Mouse (Mus musculus) frontal cortex, adult (tissue): ENCODE measurements around the gene Wfdc6b.
A peak's percentile ranks its signal among the peaks of the same experiment; 100 is the strongest.
"Not testable (repeated sequence)": the region's sequence is repeated elsewhere in the genome, so short reads cannot be mapped to it uniquely, and the experiment has no call there.

Experiments
- ATAC-seq: cut with Nextera tagmentation; 2 replicates; pipeline ENCODE4 v1.9.2; 2017; ENCODE audit warnings: mild to moderate bottlenecking, moderate library complexity, mixed read lengths; ENCODE audit not compliant: low TSS enrichment

The Wfdc6b gene

DNA sequence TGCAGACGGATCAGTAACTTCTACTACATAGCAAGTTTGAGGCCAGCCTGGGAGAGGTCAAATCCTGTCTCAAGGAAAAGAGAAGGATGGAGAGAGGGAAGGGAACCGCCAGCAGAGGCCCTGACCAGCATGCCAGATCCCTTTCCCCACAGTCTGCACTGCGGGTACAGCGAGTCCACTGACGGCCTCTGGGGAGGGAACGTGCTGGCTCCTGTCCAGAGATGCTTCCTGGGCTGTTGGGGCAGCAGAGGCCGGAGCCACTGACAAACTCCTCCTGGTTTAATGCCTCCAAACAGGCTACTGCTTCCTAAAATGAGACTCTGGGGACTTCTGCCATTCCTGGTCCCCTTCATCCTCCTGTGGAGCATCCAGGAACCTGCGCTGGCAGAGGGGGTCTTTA lies at the start of gene Wfdc6b, which contains the start of gene Wfdc8:
Gene Wfdc6b (plus strand): TSS at position 52 of the 400 bp plus-strand sequence.
Gene Wfdc8 (minus strand): TSS at position 156 of the 400 bp plus-strand sequence.
- ATAC-seq, result not testable (repeated sequence)

DNA sequence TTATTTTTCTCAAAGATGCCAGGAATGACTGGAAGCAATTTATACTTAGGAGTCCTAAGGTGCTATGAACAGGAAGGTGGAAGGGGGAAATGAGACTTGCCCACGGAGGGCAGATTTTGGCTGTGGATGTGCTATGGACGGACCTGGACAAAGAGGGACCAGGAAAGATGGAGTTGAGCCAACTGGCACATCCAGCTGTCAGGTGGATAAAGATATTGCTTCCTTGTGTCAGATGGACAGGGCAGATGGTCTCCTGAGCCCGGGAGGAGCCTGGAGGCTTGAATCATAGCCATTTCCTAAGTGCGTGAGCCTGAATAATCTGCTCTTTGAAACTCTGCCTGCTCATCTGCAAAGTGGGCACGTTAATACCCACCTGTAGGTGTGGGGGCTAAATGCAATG lies 49.0 kb upstream of the Wfdc6b start:
- no peak for ATAC-seq

DNA sequence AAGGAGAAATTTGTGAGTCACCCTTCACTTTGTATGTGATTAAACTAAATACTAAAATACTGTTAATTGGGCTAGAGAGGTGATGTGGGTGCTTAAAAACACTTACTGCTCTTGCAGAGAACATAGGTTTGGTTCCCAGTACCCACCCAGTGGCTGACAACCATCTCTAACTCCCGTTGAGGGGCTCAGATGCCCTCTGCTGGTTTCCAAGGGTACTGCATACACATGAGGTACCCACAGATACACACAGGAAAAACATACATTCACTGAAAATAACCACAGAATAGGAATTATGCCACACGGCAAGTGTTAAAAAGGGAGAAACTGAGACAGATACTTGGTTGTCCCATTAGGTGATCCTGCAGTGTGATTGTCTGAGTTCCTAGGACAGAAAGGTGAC lies 46.3 kb upstream of the Wfdc6b start:
- ATAC-seq, result no peak

DNA sequence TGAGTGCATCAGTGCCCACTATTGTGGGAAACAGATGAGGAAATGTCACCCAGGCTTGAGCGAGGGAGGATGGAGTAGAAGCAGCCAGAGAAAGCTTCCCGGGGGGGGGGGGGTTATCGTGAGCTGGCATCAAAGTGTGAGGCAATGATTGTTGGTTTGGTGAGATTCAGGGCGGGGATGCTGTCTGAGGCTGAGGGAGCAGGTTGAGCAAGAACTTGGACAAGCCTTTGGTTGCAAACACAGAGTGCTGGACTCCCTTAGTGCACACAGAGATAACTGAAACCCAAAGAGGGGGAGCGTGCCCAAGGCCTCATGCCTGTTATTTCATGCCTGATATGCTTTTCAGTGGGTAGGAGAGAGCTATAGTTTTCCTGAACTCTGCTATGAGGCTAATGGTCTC lies 45.9 kb upstream of the Wfdc6b start:
- no peak for ATAC-seq

DNA sequence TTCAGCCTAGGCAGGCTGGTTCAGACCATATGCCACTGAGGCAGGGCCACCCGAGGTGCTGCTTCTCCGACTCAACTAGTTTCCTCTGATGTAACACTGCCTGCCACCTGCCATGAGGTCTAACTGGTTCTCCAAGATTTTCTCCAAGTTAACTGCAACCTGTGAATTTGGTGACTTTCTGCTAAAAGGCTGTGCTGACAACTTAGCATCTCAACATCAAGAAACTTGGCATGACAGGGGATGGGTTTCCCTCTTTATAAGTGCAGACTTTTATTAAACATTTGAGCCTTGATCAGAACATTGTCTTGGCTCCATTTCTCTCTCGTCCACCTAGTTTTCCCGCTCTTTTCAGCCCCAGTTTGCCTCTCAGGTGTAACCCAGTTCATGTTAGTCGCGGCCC lies 40.0 kb upstream of the Wfdc6b start, which contains the start of gene Spint3:
Gene Spint3 (minus strand): TSS at position 101 of the 400 bp plus-strand sequence.
- ATAC-seq, result not testable (repeated sequence)

DNA sequence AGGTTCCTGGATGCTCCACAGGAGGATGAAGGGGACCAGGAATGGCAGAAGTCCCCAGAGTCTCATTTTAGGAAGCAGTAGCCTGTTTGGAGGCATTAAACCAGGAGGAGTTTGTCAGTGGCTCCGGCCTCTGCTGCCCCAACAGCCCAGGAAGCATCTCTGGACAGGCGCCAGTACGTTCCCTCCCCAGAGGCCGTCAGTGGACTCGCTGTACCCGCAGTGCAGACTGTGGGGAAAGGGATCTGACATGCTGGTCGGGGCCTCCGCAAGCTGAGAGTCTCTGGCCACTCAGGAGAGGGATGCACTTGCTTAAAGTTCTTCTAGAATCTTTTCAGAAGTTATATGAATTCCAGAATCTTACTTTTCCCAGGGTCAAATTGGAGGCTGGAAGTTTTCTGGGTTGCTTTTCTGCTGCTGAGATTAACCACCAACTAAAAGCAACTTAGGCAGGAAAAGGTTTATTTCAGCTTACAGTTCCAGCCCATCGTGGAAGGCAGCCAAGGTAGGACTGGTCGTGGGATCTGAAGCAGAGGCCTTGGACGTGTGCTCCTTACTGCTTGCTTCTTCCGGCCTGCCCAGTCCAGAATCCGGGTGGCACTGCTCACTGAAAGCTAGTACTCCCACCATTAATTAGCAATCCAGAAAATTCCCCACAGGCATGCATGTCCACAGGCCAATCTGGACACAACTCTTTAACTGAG lies 28.1 kb upstream of the Wfdc6b start, which contains the start of gene Wfdc6a:
Gene Wfdc6a (minus strand): TSS at position 423 of the 701 bp plus-strand sequence.
- not testable (repeated sequence) for ATAC-seq

DNA sequence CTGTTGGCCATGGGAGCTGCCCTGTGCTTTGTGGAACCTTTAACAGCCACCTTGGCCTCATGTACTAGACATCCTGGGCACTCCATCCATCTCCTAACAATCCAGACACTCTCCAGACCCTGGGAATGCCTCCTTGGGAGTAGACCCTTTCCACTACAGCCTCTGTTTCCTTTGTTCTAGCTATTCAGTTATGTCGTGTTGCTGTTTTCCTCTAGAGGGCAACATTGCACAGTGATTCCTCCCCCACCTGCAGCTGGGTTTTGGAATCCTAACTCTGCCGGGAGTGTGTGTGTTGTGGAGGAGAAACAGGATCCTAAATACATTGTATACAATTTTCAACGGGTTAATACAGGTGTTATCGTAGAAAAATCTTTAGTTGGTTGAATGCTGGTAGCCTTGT lies 21.3 kb upstream of the Wfdc6b start:
- peak; percentile 67 for ATAC-seq

DNA sequence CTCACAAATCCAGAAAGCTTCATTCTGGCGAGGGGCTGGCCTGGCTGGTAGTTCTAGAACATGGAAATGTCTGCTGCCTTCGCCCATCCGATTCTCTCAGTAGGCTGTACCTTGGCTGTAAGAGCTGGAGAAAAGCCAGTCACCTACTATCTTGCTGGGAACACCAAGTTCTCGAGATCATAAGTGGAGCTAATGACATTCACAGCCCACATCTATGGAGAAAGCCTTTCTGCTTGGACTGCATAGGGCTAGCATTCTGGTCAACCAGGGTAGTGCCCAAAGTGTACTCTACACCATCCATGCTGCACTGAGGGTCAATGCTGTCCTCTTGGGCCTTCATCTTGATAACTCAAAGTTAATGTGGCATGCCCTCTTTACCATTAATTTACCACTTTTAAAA lies 19.8 kb upstream of the Wfdc6b start, which contains the start of gene Eppin:
Gene Eppin (minus strand): TSS at position 101 of the 400 bp plus-strand sequence.
- ATAC-seq, result no peak

DNA sequence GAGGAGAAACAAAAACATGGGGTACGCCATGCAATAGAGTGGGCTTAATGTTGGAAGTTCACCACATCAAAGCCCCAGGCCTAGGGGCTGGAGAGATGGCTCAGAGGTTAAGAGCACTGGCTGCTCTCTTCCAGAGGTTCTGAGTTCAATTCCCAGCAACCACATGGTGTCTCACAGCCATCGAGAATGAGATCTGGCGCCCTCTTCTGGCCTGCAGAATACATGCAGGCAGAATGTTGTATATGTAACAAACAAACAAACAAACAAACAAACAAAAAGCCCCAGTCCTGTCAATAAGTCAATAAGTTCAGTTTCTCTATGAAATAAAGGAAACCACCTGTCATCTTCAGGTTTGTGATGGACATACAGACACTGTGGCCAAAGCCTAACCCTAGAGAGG lies 13.1 kb upstream of the Wfdc6b start:
- ATAC-seq, result no peak

DNA sequence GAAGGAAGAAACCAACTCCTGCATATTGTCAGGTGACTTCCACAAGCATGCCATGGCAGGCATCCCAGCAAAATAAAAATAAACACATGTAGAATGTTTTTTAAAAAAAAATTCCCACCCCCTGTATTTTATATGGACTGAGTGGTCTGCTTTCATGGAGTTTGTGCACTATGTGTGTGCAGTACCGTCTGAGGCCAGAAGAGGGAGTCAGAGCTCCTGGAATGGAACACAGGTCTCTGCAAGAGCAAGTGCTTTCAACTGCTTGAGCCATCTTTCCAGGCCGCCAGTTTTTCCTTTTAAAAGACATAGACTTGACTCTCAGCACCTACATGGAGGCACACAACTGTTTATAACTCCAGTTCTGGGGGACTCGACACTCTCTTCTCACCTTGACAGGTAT lies 9.8 kb upstream of the Wfdc6b start:
- no peak for ATAC-seq

DNA sequence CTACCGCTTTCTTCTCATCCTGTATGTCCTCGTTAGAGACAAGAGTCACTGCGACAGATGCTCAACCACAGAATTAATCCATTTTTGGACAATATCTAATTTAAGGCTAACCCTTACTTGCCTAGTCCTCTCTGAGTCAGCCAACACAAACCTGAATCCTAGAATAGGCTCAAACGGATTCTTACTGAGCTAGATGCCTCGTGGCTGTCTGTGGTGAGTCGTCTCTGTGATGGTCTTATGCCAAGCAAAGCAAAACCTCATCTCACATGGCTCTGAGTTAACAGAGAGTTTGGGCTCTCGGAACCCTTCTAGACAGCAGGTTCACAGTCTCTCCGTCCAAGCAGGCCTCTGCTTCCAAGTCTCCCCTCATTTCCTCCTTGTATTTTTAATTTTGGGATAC lies 8.9 kb upstream of the Wfdc6b start:
- peak; percentile 27; the same call in 1 of the 2 replicates for ATAC-seq

DNA sequence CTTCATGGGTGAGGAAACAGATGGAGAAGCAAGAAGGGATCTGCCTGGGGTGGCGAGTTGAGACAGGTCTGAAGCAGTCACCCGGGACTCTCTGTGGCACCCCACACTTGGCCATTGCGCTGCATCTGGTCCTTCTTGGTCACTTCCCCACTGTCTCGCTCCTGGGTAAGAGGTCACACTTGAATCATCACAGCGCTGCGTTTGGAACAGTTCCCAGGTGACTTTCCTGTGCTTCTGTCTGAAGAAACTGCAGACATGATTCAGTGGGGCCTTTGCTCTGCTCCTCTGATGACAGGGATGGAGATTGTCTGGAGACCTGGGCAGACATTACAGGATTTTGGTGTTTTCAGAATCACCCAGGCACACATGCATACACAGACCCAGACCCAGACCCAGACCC lies 4.5 kb upstream of the Wfdc6b start:
- ATAC-seq, result no peak

DNA sequence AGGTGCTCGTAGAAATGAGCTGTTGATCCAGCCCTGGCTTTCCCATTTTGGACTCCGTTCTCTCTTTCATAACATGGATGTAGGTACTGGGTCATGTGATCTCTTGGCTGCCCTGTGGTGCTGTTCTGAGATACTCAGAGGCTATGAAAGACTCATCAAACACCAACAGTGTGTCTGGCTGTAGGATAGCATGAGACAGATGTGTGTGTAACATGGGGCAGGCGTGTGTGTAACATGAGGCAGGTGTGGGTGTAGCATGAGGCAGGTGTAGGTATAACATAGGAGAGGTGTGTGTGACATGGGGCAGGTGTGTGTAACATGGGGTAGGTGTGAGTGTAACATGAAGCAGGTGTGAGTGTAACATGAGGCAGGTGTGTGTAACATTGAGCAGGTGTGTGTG lies 2.1 kb downstream of the Wfdc6b start:
- ATAC-seq, result no peak

DNA sequence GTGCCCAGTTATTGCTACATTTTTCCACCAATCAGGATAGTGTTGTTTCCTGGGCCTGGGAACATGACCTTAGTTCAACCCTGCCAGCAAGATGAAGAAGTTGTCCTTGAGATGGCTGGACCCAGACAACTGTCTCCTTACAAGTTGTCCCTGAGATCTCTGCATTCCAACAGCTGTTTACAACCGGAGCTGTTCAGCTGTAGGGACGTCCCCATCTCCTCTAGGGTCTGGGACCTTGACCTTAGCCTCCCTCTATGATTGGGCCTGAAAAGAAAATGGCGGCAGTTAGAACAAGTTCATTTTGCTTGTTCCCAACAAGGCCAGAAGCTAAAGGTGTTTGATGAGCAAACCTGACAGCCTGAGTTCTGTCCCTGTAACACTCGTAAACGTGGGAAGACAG lies 5.7 kb downstream of the Wfdc6b start:
- no peak for ATAC-seq

DNA sequence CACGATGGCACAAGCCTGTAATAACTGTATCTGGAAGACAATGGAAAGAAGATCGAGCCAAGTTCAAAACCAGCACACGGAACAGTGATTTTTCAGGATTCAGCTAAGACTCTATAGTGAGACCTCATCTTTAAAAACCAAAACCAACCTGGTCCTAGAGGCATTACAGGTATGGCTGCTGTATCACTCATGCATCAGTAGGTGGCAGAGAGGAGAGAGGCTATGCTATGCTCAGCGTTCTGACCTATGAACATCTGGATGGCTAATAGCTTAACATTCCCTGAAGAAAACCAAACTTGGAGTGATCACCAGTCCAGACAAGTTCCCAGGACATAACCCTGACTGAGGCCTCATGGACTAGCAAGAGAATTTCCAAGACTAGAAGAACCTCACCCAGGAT lies 8.5 kb downstream of the Wfdc6b start:
- no peak for ATAC-seq

DNA sequence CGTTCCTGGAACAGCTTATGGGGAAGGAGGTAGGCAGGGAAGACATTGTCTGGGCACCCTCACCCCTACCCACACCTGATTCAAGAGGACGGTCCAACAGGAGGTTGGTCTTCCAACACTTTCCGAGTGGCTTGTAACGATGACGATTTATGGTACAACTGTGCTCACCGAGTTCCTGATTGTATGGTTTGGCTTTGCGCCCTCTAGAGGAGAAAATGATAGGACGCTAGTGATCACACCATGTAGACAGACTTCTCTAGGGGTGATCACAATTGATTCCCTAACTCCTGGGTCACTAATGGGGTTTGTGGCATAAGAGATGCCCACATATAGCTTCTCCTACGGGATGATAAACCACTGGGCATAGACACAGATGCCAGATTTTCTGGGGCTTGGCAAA lies 21.9 kb downstream of the Wfdc6b start:
- ATAC-seq, result no peak

DNA sequence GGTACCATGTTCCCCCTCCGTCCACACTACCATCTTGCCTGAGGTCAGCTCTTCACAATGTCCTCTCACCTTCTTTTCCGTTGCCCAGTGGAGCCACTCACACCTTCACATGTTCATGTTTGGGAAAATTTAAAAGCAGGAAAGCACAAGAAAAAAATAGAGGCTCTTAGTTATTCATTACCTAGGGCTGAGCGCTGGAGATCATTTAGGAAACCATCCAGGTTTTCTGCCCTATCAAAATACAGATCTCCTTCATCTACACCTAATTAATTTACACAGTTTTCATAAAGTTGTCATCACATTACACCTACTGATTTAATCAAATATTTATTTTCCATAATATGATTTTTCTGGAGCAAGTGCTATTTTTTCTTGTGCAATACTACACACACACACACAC lies 25.4 kb downstream of the Wfdc6b start, which contains the start of gene Wfdc16:
Gene Wfdc16 (minus strand): TSS at position 101 of the 400 bp plus-strand sequence.
- no peak for ATAC-seq

DNA sequence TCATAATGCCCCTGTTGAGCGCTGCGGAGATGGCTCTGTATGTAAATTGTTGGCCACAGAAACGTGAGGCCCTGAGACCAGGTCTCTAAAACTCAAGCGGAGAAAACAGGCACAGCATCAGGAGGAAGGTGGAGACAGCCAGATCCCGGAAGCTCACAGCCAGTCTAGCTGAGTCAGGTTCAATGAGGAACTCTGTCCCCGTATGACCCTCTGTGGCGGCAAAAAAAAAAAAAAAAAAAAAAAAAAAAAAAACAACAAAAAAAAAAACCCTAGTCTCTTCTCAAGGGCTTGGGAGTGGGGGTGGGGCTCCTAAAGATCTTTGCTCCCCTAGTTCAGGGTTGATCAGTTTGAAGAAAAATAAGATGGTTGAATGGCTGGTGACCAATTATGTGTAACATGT lies 27.8 kb downstream of the Wfdc6b start:
- no peak for ATAC-seq

DNA sequence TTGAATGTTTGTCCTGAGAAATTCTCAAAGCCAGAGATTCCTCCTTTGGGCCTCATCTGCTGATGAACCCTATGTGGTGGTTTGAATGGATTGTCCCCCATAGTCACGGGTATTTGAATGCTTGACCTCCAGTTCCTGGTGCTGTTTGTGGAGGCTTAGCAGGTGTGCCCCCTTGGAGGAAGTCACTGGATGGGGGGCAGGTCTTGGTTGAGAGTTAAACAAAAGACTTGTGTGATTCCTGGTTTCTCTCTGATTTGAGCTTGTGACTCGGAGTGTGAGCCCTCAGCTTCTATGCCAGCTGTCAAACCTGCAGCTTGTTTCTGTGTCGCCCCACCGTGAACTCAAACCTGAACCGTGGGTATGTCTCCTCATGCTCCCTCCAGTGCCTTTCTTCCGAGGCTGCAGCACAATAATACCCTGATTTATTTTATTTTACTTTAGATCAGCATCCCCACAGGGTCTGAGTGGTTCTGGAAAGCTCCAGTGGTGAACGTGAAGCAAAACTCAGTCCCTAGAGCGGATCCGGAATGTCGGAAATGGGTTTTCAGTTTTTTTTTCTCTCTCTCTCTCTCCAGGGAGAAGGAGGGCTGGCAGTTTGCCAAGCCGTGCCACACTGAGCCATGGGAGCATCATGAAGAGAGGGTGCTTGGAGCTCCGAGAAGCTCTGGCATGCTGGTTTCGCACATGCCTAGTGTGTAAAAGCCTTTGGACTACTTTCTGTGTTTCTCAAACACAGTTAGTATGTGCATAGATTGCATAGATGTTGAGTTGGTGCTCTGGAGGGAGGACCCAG lies 28.8 kb downstream of the Wfdc6b start:
- no peak for ATAC-seq

DNA sequence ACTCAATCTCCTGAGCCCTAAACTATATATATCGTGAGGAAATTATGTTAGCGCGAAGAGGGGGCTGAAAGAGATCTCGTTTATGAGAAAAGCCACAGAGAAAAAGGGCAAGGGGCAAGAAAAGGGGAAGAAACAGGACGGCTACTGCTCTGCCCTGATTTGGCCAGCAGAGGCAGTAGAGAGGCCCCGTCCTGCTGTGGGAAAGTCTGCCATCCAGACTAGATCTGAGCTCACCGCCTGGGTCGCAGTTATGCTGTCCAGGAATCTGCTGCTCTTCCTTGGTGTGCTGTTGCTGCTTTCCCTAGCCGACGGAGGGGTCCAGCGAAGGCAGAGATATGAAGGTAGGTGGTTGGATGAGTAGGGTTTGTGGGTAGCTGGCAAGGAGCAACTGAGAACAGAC lies 42.5 kb downstream of the Wfdc6b start, which contains the start of gene Wfdc10:
Gene Wfdc10 (plus strand): TSS at position 189 of the 400 bp plus-strand sequence.
- no peak for ATAC-seq

DNA sequence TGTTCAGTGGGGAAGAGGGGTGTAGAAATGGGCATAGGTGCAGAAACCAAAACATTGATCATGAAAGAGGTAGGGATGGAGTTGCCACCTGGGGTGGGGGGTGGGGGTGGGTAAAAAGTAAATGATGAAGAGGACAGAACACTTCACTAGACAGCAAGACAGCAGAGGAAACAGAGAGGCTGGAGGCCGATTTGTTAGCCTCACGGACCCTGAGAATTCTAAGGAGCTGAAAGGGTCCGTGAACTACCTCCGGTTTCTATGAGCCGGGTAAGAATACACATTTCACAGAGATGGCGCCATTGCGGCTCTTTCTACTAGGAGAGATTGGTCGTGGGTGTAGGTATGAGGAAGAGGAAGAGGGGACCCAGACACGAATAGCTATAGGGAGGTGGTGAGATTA lies 43.2 kb downstream of the Wfdc6b start, which contains the start of gene Wfdc9:
Gene Wfdc9 (minus strand): TSS at position 101 of the 400 bp plus-strand sequence.
- ATAC-seq, result no peak

DNA sequence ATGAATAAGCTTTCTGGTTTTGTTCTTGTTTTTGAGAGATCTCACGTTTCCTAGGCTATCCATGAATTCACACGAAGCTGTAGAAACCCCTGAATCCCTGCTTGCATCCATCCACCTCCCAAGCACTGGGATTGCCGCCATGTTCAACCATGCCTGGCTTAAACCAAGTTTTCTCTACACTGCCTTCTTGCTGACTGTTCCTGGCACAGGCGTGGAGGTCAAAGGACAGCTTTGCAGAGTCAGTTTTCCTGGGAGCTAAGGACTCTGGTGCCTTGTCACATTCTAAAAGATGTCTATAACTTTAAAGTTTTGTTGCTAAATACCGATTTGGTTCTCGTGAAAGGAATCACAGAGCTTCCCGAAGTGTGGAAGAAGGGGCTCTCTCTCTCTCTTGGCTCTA lies 51.5 kb downstream of the Wfdc6b start:
- no peak for ATAC-seq
